Mouse (Mus musculus): ENCODE results near the gene Hnrnpab. TPM values are rescaled to one million over a fixed set of nuclear protein-coding genes. Genes with fewer than 3 reads are reported as not detected.

Gene Hnrnpab
- total RNA-seq, 2 experiments from 2014 or later = 116 to 129 TPM

DNA sequence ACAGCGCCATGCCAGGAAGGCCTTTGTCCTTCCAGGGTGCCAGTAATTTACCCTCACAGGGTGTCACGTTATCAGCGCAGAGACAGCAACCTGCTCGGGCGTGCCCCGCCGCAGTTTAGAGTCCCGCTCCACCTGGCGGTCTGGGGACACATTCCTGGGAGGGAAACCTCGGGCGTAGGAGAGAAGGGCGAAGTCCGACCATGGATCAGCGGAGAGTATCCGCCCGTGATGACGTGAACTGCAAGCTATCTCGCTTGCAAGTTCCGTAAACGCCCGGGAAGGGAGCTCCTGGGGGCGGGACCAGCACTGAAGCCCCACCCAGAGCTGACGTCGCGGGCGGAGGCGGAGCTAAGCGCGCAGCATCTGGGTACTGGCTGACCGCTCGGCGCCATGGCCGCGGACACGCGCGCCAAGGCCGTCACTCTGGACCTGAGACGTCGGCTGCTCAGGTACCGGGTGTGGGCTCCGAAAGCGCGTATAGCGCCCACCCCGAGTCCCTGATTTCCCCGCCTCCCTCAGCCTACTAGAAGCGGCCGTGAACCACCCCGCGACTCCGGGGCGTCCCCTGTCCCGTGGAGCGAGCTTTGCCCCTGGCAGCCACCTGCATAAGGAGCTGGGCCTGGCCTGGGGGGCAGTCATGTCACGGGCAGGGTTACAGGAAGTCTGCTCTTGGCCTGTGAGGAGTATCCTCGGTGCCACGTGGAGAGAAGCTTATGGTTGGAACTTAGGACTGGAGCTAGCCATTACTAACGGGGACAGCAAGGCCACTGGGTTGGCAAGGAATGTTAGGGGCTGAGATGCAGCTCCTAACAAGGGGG, 22.0 kb downstream of the Hnrnpab start, which contains the start of gene Phykpl:
TSS of gene Phykpl (plus strand) at position 327 of the 818 bp plus-strand sequence.
- DNase-seq (ENCODE audit: low spot score in 2 of 2) = peak; percentile 93 to 96
- intact Hi-C loops (cut with DNase I) = no loop called here

DNA sequence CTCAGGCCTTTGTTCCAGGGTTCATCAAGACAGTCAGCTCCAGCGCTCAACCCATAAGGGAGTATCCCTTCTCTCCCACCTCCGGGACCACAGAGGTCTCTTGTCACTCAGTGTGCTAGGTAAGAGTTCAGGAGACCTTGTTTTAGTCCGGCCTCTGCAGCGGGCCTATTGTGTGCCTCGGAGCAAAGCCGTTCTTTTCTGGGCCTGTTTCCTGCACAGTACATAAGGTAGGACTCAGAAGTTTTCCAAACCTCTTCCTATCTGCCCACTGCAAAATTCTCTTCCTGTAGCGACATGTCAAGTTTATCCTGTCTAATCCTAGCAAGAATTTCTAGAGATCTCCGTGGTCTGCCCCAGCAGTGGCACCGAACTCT, 22.6 kb downstream of the Hnrnpab start:
- DNase-seq (ENCODE audit: low spot score in 2 of 2) = no peak
- intact Hi-C loops (cut with DNase I) = no loop called here

- DNase-seq (ENCODE audit: low spot score in 2 of 2) = peak; percentile 44 to 55
- intact Hi-C loops (cut with DNase I) = loop anchor here (2.0 kb wide), 2 partner anchors 44 to 294 kb away; partner anchors contain the start of gene Col23a1
These were observed 23.9 kb downstream of the Hnrnpab start for GRCm38 (mm10) chr11:51582713-51583112.

GRCm38 (mm10) chr11:51579024-51579423, 27.6 kb downstream of the Hnrnpab start:
- intact Hi-C loops (cut with DNase I) = no loop called here
- DNase-seq (ENCODE audit: low spot score in 2 of 2) = no peak

DNA sequence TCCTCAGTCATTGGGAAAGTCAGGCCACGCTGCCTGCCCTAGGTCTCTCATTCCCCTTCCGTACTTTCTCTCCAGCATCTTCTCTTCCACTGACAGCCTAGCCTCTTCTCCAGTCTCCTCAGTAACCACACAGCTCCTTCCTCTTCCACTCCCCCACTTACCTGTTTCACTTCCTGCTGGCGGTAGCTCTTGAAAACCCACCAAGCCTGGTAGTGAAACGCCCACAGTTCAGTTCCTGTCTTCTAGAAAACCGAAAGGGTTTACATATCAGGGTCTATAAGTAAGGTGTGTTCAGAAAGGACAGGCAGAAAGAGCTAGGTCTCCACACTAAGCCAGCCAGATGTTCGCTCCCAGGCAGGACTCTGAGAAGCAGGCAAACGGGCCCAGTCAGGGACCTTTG, 29.1 kb downstream of the Hnrnpab start:
- intact Hi-C loops (cut with DNase I) = no loop called here
- DNase-seq (ENCODE audit: low spot score in 2 of 2) = no peak

DNA sequence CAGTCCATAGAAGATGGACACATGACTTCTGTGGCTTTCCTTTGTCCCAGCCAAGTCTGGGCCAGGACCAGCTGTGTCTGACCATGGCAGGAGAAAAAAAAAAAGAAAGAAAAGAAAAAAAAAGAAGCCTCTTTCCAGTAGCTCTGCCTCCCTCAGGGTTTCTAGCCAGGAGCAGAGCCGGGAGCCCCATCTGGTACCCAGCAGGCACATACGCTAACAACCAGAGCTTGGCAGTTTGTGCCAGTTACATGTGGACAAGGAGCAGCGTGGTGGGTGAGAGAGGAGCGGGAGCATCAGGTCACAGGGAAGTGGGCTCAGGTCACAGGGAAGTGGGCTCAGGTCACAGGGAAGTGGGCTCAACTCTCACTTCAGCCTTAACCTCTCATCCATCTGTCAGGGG, 30.2 kb downstream of the Hnrnpab start:
- no peak for DNase-seq (ENCODE audit: low spot score in 2 of 2)
- intact Hi-C loops (cut with DNase I) = no loop called here

DNA sequence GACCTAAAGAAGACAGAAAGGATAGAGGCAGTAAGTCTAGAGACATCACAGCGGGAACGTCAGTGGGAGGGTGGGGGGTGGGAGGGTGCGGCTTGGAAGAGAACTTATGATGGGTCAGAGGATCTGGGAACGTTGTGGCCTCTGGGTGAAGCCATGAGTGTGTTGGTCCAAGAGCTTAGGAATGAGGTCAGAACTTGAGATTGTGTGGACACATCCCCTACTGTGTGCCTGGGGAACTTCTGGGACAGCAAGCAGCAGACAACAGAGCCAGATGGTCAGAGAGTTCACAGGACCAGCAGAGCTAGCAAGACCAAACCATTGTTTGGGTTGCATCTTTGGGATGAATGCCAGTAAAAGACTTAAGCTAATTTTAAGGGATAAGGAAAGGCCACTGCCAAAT, 37.8 kb downstream of the Hnrnpab start:
- no peak for DNase-seq (ENCODE audit: low spot score in 2 of 2)

GRCm38 (mm10) chr11:51565951-51566350, 40.7 kb downstream of the Hnrnpab start:
- no peak for DNase-seq (ENCODE audit: low spot score in 2 of 2)
- intact Hi-C loops (cut with DNase I) = no loop called here

More for the DNA sequence above, 37.8 kb downstream of the Hnrnpab start:
- intact Hi-C loops (cut with DNase I) = no loop called here

- DNase-seq (ENCODE audit: low spot score in 2 of 2) = no peak
These were observed 41.6 kb downstream of the Hnrnpab start for GRCm38 (mm10) chr11:51565062-51565461.

GRCm38 (mm10) chr11:51563276-51563675, 43.4 kb downstream of the Hnrnpab start:
- DNase-seq (ENCODE audit: low spot score in 2 of 2) = no peak
- intact Hi-C loops (cut with DNase I) = no loop called here

More at GRCm38 (mm10) chr11:51565062-51565461, 41.6 kb downstream of the Hnrnpab start:
- intact Hi-C loops (cut with DNase I) = no loop called here

GRCm38 (mm10) chr11:51555066-51555465, 51.6 kb downstream of the Hnrnpab start:
- intact Hi-C loops (cut with DNase I) = no loop called here
- no peak for DNase-seq (ENCODE audit: low spot score in 2 of 2)

DNA sequence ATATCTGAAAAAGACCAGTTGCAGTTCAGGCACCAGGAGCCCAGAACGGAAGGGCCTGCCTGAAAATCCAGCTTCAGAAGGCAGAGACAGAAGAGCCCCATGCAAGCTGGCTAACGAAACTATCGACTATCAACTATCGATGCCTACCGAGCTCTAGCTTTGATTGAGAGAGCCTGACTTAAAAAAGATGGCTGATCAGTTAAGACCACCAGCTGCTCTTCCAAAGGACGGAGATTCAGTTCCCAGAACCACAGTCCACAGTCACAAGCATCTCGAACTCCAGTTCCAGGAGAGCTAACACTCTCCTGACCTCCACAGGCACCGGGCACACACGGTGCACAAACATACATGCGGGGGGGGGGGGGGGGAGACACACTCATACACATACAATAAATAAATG, 52.1 kb downstream of the Hnrnpab start:
- intact Hi-C loops (cut with DNase I) = no loop called here
- DNase-seq (ENCODE audit: low spot score in 2 of 2) = no peak

GRCm38 (mm10) chr11:51552091-51552490, 54.6 kb downstream of the Hnrnpab start:
- DNase-seq (ENCODE audit: low spot score in 2 of 2) = no peak
- intact Hi-C loops (cut with DNase I) = no loop called here

- intact Hi-C loops (cut with DNase I) = no loop called here
- peak in 1 of 2 experiments; percentile 11 for DNase-seq (ENCODE audit: low spot score in 2 of 2)
These were observed 55.4 kb downstream of the Hnrnpab start for GRCm38 (mm10) chr11:51551253-51551652.

Other genes starting within 250 kb of the Hnrnpab start
- gene Phykpl, start 22.1 kb downstream of the Hnrnpab start, total RNA-seq (2021) = 1 to 10 TPM; 5.7 to 8.4 TPM
- 10 to 100 TPM; 39.3 to 47.6 TPM for gene Nhp2, start 12.9 kb upstream of the Hnrnpab start, total RNA-seq (2021)
- 10 to 100 TPM; 55.0 to 60.7 TPM for gene Rmnd5b, start 29.0 kb upstream of the Hnrnpab start, total RNA-seq (2021)
- 10 to 100 TPM in 1 of 2 experiments, 1 to 10 TPM in 1; 10.0 to 10.8 TPM for gene N4bp3, start 44.0 kb upstream of the Hnrnpab start, total RNA-seq (2021)
- 1 to 10 TPM; 1.1 to 1.7 TPM for gene D930048N14Rik, start 44.1 kb upstream of the Hnrnpab start, total RNA-seq (2021)
- 10 to 100 TPM; 34.3 to 35.3 TPM for gene 0610009B22Rik, start 82.0 kb upstream of the Hnrnpab start, total RNA-seq (2021)
- gene Sec24a, start 156.8 kb upstream of the Hnrnpab start, total RNA-seq (2021) = 10 to 100 TPM; 16.4 to 21.3 TPM
- gene Sar1b, start 156.8 kb upstream of the Hnrnpab start, total RNA-seq (2021) = 10 to 100 TPM; 68.3 to 70.1 TPM